Mouse (Mus musculus): ENCODE measurements around the gene Hnrnpu. TPM values are rescaled to one million over a fixed set of nuclear protein-coding genes. Genes with fewer than 3 reads are reported as not detected.
"Not testable (repeated sequence)": the region's sequence is repeated elsewhere in the genome, so short reads cannot be mapped to it uniquely, and the experiment has no call there.

Gene Hnrnpu
- polyA plus RNA-seq, 1 experiment from 2014 or later = 131 TPM

GRCm38 (mm10) chr1:178360702-178361101 is 23.1 kb upstream of the Hnrnpu start:
- ATAC-seq = no peak
- Histone ChIP-seq H3K9me3 (ENCODE audit: control insufficient read depth) (no peaks in the 10 kb centered on the region), H3K27ac (ENCODE audit: low read depth, low read length) (no peak overlapping the region), H3K4me2 (replicated peaks; ENCODE audit: low read depth) (no peak overlapping the region), H3K9ac (ENCODE audit: low read depth, low read length) (no peak overlapping the region), H3K4me1 (replicated peaks; ENCODE audit: control insufficient read depth, insufficient read depth, low read length) (no peaks in the 10 kb centered on the region), H3K4me3 (ENCODE audit: low read depth, low read length) (no peak overlapping the region), H3K27me3 (replicated peaks; ENCODE audit: control insufficient read depth, insufficient read depth, low read length) (no peaks in the 10 kb centered on the region), H3K36me3 (ENCODE audit: control insufficient read depth, insufficient read depth) (no peaks in the 10 kb centered on the region)
- TF ChIP-seq CTCF (IDR thresholded peaks at IDR 0.05; ENCODE audit: low read depth) = peak; percentile 25; the same call in 1 of the 2 replicates
- WGBS = 91% methylated on average over 2 of the region's 2 CpGs

DNA sequence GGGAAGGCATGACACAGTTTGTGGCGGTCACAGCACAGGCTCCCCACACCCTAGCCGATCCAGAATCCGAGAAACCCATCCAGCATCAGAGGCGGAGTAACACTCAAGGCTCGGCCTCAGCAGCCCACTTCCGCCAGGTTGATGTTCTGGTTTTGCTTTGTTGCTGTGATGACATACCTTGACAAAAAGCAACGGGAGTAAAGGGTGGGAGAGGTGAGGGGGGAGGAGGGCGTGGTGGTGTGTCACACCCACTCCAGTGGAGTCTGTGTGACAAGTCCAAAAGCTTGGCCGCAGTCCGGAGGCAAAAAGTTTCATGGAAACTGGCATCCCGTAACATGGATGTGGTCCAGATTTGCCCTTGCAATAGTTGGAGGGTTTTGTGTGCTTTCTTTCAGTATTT is 22.7 kb upstream of the Hnrnpu start:
- Histone ChIP-seq H3K4me2 (replicated peaks; ENCODE audit: low read depth) (no peak overlapping the region), H3K27ac (ENCODE audit: low read depth, low read length) (no peak overlapping the region), H3K4me1 (replicated peaks; ENCODE audit: control insufficient read depth, insufficient read depth, low read length) (no peaks in the 10 kb centered on the region), H3K36me3 (ENCODE audit: control insufficient read depth, insufficient read depth) (no peaks in the 10 kb centered on the region), H3K27me3 (replicated peaks; ENCODE audit: control insufficient read depth, insufficient read depth, low read length) (no peaks in the 10 kb centered on the region), H3K4me3 (ENCODE audit: low read depth, low read length) (no peak overlapping the region), H3K9ac (ENCODE audit: low read depth, low read length) (no peak overlapping the region), H3K9me3 (ENCODE audit: control insufficient read depth) (no peaks in the 10 kb centered on the region)
- WGBS = 83% methylated on average over 11 of the region's 11 CpGs
- no peak for ATAC-seq
- no peak for TF ChIP-seq CTCF (IDR thresholded peaks at IDR 0.05; ENCODE audit: low read depth)

DNA sequence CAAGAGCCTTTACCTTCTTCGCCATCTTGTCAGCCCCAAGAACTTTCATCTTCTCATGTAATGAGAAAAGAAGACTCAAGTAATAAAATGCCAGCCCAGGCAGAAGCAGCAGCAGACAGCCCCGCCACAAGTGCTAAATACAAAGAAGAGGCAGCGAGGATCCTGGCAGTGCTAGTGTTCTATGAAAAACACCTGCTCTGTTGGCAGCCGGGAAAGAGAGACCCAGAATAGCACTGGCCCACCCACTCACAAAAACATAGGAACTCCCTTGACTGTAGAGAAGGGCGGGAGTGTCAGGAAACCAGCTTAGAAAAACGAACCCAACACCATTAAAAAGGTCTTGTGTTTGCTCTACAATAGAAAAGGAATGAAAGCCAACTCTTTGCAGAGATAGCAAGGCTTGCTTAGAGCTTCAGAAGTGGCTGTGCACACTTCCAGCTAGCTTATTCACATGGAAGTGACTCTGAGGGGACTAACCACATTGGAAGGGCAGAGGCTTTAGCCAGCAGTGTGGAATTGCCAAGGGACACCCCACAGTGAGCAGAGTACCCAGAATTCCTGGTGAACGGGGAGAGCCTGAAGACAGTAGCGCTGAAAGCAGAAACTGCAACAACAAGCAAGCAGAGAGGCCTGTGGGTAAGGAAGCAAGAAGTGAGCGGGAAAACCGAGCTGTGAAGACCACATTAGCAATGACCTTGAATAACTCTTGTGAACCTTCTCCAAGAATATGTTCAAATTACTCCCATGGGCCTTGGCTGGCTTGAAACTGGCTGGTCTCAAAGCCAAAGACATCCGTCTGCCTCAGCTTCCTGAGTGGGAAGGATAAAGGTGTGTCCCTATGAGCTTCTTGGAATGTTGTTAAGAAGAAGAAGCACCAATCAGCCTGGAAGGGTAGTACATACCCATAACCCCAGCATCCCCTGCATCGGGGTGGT is 20.4 kb upstream of the Hnrnpu start:
- Histone ChIP-seq H3K27me3 (replicated peaks; ENCODE audit: control insufficient read depth, insufficient read depth, low read length) (no peaks in the 10 kb centered on the region), H3K36me3 (ENCODE audit: control insufficient read depth, insufficient read depth) (no peaks in the 10 kb centered on the region), H3K9me3 (ENCODE audit: control insufficient read depth) (no peaks in the 10 kb centered on the region), H3K4me2 (replicated peaks; ENCODE audit: low read depth) (no peak overlapping the region), H3K4me3 (ENCODE audit: low read depth, low read length) (no peak overlapping the region), H3K4me1 (replicated peaks; ENCODE audit: control insufficient read depth, insufficient read depth, low read length) (no peaks in the 10 kb centered on the region), H3K9ac (ENCODE audit: low read depth, low read length) (no peak overlapping the region), H3K27ac (ENCODE audit: low read depth, low read length) (no peak overlapping the region)
- ATAC-seq = no peak
- no peak for TF ChIP-seq CTCF (IDR thresholded peaks at IDR 0.05; ENCODE audit: low read depth)
- WGBS = 74% methylated on average over 12 of the region's 12 CpGs

DNA sequence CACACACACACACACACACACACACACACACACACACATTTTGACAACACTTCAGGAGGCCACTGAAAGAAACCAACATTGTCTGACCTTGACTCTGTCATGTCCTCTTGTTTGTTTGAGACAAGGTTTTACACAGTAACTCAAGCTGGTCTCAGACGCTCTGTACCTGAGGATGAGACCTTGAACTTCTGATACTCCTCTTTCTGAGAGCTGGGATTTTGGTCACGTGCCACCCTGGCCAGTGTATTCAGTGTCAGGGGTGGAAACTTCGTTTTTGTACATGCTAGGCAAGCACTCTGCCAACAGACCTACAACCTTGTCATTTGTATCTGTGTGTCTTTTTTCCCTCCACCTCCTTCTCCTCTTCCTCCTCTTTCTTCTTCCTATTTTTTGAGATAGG is 17.0 kb upstream of the Hnrnpu start:
- no peaks in the 10 kb centered on the region for H3K9me3 ChIP-seq (ENCODE audit: control insufficient read depth)
- H3K27me3 ChIP-seq (replicated peaks; ENCODE audit: control insufficient read depth, insufficient read depth, low read length) = no peaks in the 10 kb centered on the region
- H3K4me2 ChIP-seq (replicated peaks; ENCODE audit: low read depth) = no peak overlapping the region
- no peak overlapping the region for H3K9ac ChIP-seq (ENCODE audit: low read depth, low read length)
- H3K36me3 ChIP-seq (ENCODE audit: control insufficient read depth, insufficient read depth) = no peaks in the 10 kb centered on the region
- no peak overlapping the region for H3K4me3 ChIP-seq (ENCODE audit: low read depth, low read length)
- 42% methylated on average over 3 of the region's 3 CpGs for WGBS
- no peak for TF ChIP-seq CTCF (IDR thresholded peaks at IDR 0.05; ENCODE audit: low read depth)
- H3K27ac ChIP-seq (ENCODE audit: low read depth, low read length) = no peak overlapping the region
- no peak for ATAC-seq
- H3K4me1 ChIP-seq (replicated peaks; ENCODE audit: control insufficient read depth, insufficient read depth, low read length) = no peaks in the 10 kb centered on the region

- TF ChIP-seq CTCF (IDR thresholded peaks at IDR 0.05; ENCODE audit: low read depth) = peak; percentile 57
- no peaks in the 10 kb centered on the region for H3K27me3 ChIP-seq (replicated peaks; ENCODE audit: control insufficient read depth, insufficient read depth, low read length)
- H3K9ac ChIP-seq (ENCODE audit: low read depth, low read length) = no peak overlapping the region
- H3K4me3 ChIP-seq (ENCODE audit: low read depth, low read length) = no peak overlapping the region
- no peak overlapping the region for H3K27ac ChIP-seq (ENCODE audit: low read depth, low read length)
- no peaks in the 10 kb centered on the region for H3K9me3 ChIP-seq (ENCODE audit: control insufficient read depth)
- H3K36me3 ChIP-seq (ENCODE audit: control insufficient read depth, insufficient read depth) = no peaks in the 10 kb centered on the region
- no peaks in the 10 kb centered on the region for H3K4me1 ChIP-seq (replicated peaks; ENCODE audit: control insufficient read depth, insufficient read depth, low read length)
- ATAC-seq = no peak
- H3K4me2 ChIP-seq (replicated peaks; ENCODE audit: low read depth) = no peak overlapping the region
Observed at GRCm38 (mm10) chr1:178351643-178352042, 14.0 kb upstream of the Hnrnpu start.

DNA sequence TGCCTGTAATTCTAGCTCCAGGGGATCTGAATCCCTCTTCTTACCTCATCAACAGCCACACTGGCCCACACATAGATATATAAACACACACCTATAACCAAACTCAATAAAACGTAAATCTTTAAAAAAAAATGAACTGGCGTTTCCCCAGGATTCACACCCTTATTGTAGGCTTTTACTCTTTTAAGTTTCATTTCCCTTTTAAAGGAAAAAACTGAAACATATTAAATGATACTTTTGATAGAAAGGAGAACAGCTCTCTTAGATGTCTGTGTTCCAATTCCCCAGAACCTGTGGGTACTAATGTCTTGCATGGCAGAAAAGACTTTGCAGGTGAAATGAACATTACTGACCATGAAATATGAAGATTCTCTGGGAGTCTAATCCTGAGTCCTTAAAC is 13.2 kb upstream of the Hnrnpu start:
- Histone ChIP-seq H3K9ac (ENCODE audit: low read depth, low read length) (no peak overlapping the region), H3K4me2 (replicated peaks; ENCODE audit: low read depth) (no peak overlapping the region), H3K4me3 (ENCODE audit: low read depth, low read length) (no peak overlapping the region), H3K9me3 (ENCODE audit: control insufficient read depth) (no peaks in the 10 kb centered on the region), H3K27me3 (replicated peaks; ENCODE audit: control insufficient read depth, insufficient read depth, low read length) (no peaks in the 10 kb centered on the region), H3K27ac (ENCODE audit: low read depth, low read length) (no peak overlapping the region), H3K4me1 (replicated peaks; ENCODE audit: control insufficient read depth, insufficient read depth, low read length) (no peaks in the 10 kb centered on the region), H3K36me3 (ENCODE audit: control insufficient read depth, insufficient read depth) (no peaks in the 10 kb centered on the region)
- WGBS = 90% methylated on average over 2 of the region's 2 CpGs
- no peak for TF ChIP-seq CTCF (IDR thresholded peaks at IDR 0.05; ENCODE audit: low read depth)
- ATAC-seq = no peak

DNA sequence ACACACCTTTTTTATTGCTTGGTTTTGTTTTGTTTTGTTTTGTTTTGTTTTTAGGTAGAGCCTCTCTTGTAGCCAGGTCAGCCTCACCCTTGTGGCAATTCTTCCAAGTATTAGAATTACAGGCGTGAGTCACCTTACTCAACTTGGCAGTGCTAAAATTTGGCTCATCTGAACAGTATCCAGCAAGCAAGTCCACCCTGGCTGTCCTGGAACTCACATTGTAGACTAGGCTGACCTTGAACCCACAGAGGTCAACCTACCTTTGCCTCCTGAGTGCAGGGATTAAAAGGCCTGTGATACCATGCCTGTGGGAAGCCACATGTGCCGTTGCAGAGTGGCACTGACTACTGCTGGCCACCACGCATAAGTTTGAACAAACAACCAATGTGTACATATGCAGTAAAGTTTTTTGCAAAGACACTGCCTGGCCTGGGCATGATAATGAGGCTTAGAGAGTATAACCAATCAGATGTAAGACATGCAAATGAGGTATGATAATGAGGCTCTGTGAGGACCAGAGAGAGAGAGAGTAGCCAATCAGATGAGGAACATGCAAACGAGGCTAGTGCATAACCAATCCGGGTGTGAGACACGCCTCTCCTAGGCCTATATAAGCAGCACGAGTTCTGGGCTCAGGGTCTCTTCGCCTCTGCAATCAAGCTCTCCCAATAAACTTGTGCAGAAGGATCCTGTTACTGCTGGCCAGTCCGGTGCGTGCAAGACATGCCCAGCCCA is 6.6 kb upstream of the Hnrnpu start:
- H3K9me3 ChIP-seq (ENCODE audit: control insufficient read depth); H3K4me2 ChIP-seq (replicated peaks; ENCODE audit: low read depth); H3K4me1 ChIP-seq (replicated peaks; ENCODE audit: control insufficient read depth, insufficient read depth, low read length); H3K9ac ChIP-seq (ENCODE audit: low read depth, low read length); H3K27me3 ChIP-seq (replicated peaks; ENCODE audit: control insufficient read depth, insufficient read depth, low read length); H3K4me3 ChIP-seq (ENCODE audit: low read depth, low read length); ATAC-seq; H3K36me3 ChIP-seq (ENCODE audit: control insufficient read depth, insufficient read depth); H3K27ac ChIP-seq (ENCODE audit: low read depth, low read length): not testable (repeated sequence)
- WGBS = 89% methylated on average over 10 of the region's 10 CpGs

Measured in intestine, postnatal 0 days (tissue).